ENCODE assay signal across 12 mouse cellular contexts in the genomic region with DNA sequence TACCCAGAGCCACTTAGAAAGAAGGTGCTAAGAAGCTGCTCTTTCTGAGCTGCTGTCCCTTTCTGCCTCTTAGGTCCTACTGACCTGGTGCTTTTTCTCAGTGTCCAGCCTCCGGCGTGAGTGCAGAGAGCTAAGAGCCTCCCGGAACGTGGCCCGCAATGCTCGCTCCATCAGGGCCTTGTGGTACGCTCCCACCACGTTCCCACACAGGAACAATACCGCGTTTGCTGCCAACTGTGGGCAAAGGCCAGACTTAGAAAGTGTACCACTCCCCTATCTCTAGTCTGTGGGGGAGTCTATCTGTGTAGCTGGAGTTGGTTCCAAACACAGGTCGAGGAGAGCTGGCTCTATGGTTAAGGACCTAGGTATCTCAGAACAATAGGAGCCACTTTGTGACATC. TPM values are rescaled to one million over a fixed set of nuclear protein-coding genes. Genes with fewer than 3 reads are reported as not detected.
DNase-seq lines count a peak whose midpoint lies in the region; ATAC-seq lines count a peak whose summit lies in the region.
"Had no signal": no experiment of that assay in that cellular context is flagged by ENCODE, and none has a peak within 500 bp of the region (broad histone marks: within the 10 kb centered on the region; RNA-seq: fewer than 3 reads in every experiment).

No protein-coding gene starts in this region.

- no peak overlapping the region for H3K27ac ChIP-seq in heart, embryonic 14.5 days (replicated peaks in 1 of 2; ENCODE audit: control insufficient read depth in 1 of 2, insufficient read depth in 1 of 2, low read depth in 2 of 2, low read length in 2 of 2)
- H3K27ac ChIP-seq in embryonic facial prominence, embryonic 10.5 days (replicated peaks), result 0 out of 2 replicates have a peak overlapping the region, but pooled peaks have one; percentile 45
- H3K27ac ChIP-seq: kidney, postnatal 0 days; liver, embryonic 14.5 days had no signal

- H3K9ac ChIP-seq in heart, embryonic 14.5 days (ENCODE audit: low read length), result no peak overlapping the region
- H3K9ac ChIP-seq: liver, embryonic 14.5 days had no signal

- H3K9me3 ChIP-seq in heart, embryonic 14.5 days (ENCODE audit: control insufficient read depth, low read length), result no peaks in the 10 kb centered on the region
- H3K9me3 ChIP-seq in embryonic facial prominence, embryonic 10.5 days, result no peaks in the 10 kb centered on the region

- peaks cover 11 to 13% of the 10 kb centered on the region in 2 experiments; a peak in 3 of 4 replicates for H3K4me1 ChIP-seq in heart, embryonic 14.5 days (ENCODE audit: control insufficient read depth in 2 of 2, insufficient read depth in 2 of 2, low read length in 2 of 2)
- peaks cover 54% of the 10 kb centered on the region for H3K4me1 ChIP-seq in embryonic facial prominence, embryonic 10.5 days

- DNase-seq in heart, postnatal 36 days, result no peak
- DNase-seq in lung, postnatal 10 days, result peak; percentile 5
- no peak for DNase-seq in lung, postnatal 36 days
- DNase-seq in embryonic facial prominence, embryonic 10.5 days (ENCODE audit: low spot score), result no peak
- peak; percentile 10 to 13 for DNase-seq in gastrocnemius, postnatal 4 days (ENCODE audit: low spot score in 2 of 2)

- ATAC-seq in heart, embryonic 14.5 days (ENCODE audit: insufficient number of reproducible peaks, insufficient read depth, low FRiP score, low read depth), result no peak
- ATAC-seq in granulocyte monocyte progenitor cell, adult 5-6 weeks (replicated peaks; ENCODE audit: poor library complexity, severe bottlenecking), result no peak

- 0 out of 2 replicates have a peak overlapping the region, but pooled peaks have one; percentile 24 for H3K4me2 ChIP-seq in heart, embryonic 14.5 days (ENCODE audit: low read length)

- peaks cover 22% of the 10 kb centered on the region for H3K36me3 ChIP-seq in heart, embryonic 14.5 days (ENCODE audit: control insufficient read depth, insufficient read depth, low read length)
- H3K36me3 ChIP-seq in embryonic facial prominence, embryonic 10.5 days (replicated peaks), result peaks cover 13% of the 10 kb centered on the region

- peaks cover 32% of the 10 kb centered on the region for H3K27me3 ChIP-seq in heart, embryonic 14.5 days (ENCODE audit: control insufficient read depth, insufficient read depth, low read length)
- H3K27me3 ChIP-seq in embryonic facial prominence, embryonic 10.5 days (replicated peaks; ENCODE audit: low read depth, poor library complexity, severe bottlenecking), result peaks cover 62% of the 10 kb centered on the region

- 82% methylated on average over 11 of the region's 11 CpGs for WGBS in heart, embryonic 14.5 days
- 83% methylated on average over 11 of the region's 11 CpGs for WGBS in embryonic facial prominence, embryonic 10.5 days

- intact Hi-C loops in heart, postnatal 36 days (cut with DNase I), result loop anchor here (1.0 to 2.0 kb wide), 3 partner anchors 43 to 138 kb away; a partner anchor contains a TSS

- H3K4me3 ChIP-seq in heart, embryonic 14.5 days (ENCODE audit: control insufficient read depth in 1 of 2, insufficient read depth in 1 of 2, low read depth in 1 of 2, low read length in 2 of 2), result no peak overlapping the region
- peak overlapping the region; percentile 41; the same call in 1 of the 2 replicates for H3K4me3 ChIP-seq in embryonic facial prominence, embryonic 10.5 days

RNA-seq across cellular contexts. Expression of a gene that starts 3.2 kb away (rescaled TPM):
- polyA plus RNA-seq in heart, embryonic 14.5 days (2014; fragmentation: Nextera tagmentation; extraction: Ambion mirVana), result 14.8 and 17.7 TPM in 2 replicates
- total RNA-seq in heart, postnatal 36 days (2021), result 10 to 100 TPM; 18.0 to 21.0 TPM
- polyA plus RNA-seq in embryonic facial prominence, embryonic 10.5 days (2016; fragmentation: Nextera tagmentation; extraction: Ambion mirVana), result 10.7 and 11.4 TPM in 2 replicates
- total RNA-seq in gastrocnemius, postnatal 4 days (2021), result 10 to 100 TPM in 1 of 2 experiments, 1 to 10 TPM in 1; 9.2 to 11.3 TPM
- not detected in 2 replicates for total RNA-seq in granulocyte monocyte progenitor cell, adult 5-6 weeks (2014; fragmentation: Nextera tagmentation)
- total RNA-seq in granulocyte monocyte progenitor cell, adult 5-6 weeks (2017), result not detected in 2 replicates
- total RNA-seq: megakaryocyte-erythroid progenitor cell, adult 5-6 weeks had no signal

RNA-seq across cellular contexts. Expression of a gene that starts 7.9 kb away (rescaled TPM):
- polyA plus RNA-seq in heart, embryonic 14.5 days (2014; fragmentation: Nextera tagmentation; extraction: Ambion mirVana), result 13.6 and 16.1 TPM in 2 replicates
- total RNA-seq in heart, postnatal 36 days (2021), result 1 to 10 TPM; 3.0 to 5.1 TPM
- 21.4 and 24.1 TPM in 2 replicates for polyA plus RNA-seq in embryonic facial prominence, embryonic 10.5 days (2016; fragmentation: Nextera tagmentation; extraction: Ambion mirVana)
- total RNA-seq in gastrocnemius, postnatal 4 days (2021), result 10 to 100 TPM in 1 of 2 experiments, 1 to 10 TPM in 1; 9.4 to 10.7 TPM
- total RNA-seq in granulocyte monocyte progenitor cell, adult 5-6 weeks (2014; fragmentation: Nextera tagmentation), result 104 and 157 TPM in 2 replicates
- 40.9 and 42.4 TPM in 2 replicates for total RNA-seq in granulocyte monocyte progenitor cell, adult 5-6 weeks (2017)

RNA-seq across cellular contexts. Expression of a gene that starts 15.0 kb away (rescaled TPM):
- 0.28 and 0.62 TPM in 2 replicates for polyA plus RNA-seq in heart, embryonic 14.5 days (2014; fragmentation: Nextera tagmentation; extraction: Ambion mirVana)
- under 1 TPM in 1 of 2 experiments, not detected in 1; 0.24 TPM for total RNA-seq in heart, postnatal 36 days (2021)
- 0.10 and 0.35 TPM in 2 replicates for polyA plus RNA-seq in embryonic facial prominence, embryonic 10.5 days (2016; fragmentation: Nextera tagmentation; extraction: Ambion mirVana)
- under 1 TPM; 0.49 to 0.64 TPM for total RNA-seq in gastrocnemius, postnatal 4 days (2021)
- 19.4 and 23.3 TPM in 2 replicates for total RNA-seq in granulocyte monocyte progenitor cell, adult 5-6 weeks (2014; fragmentation: Nextera tagmentation)
- 19.8 and 25.8 TPM in 2 replicates for total RNA-seq in granulocyte monocyte progenitor cell, adult 5-6 weeks (2017)

RNA-seq across cellular contexts. Expression of a gene that starts 19.5 kb away (rescaled TPM):
- polyA plus RNA-seq in heart, embryonic 14.5 days (2014; fragmentation: Nextera tagmentation; extraction: Ambion mirVana), result 0.24 and 0.27 TPM in 2 replicates
- total RNA-seq in heart, postnatal 36 days (2021), result under 1 TPM in 1 of 2 experiments, not detected in 1; 0.19 TPM
- 0.13 and 0.39 TPM in 2 replicates for polyA plus RNA-seq in embryonic facial prominence, embryonic 10.5 days (2016; fragmentation: Nextera tagmentation; extraction: Ambion mirVana)
- under 1 TPM; 0.13 to 0.20 TPM for total RNA-seq in gastrocnemius, postnatal 4 days (2021)
- 0.56 and 2.1 TPM in 2 replicates for total RNA-seq in granulocyte monocyte progenitor cell, adult 5-6 weeks (2014; fragmentation: Nextera tagmentation)
- total RNA-seq in granulocyte monocyte progenitor cell, adult 5-6 weeks (2017), result 0.34 TPM in 1 of 2 replicates, not detected in the other

RNA-seq across cellular contexts. Expression of a gene that starts 22.5 kb away (rescaled TPM):
- 1.5 and 1.6 TPM in 2 replicates for polyA plus RNA-seq in heart, embryonic 14.5 days (2014; fragmentation: Nextera tagmentation; extraction: Ambion mirVana)
- 1 to 10 TPM in 1 of 2 experiments, under 1 TPM in 1; 0.64 to 1.6 TPM for total RNA-seq in heart, postnatal 36 days (2021)
- 0.16 TPM in 1 of 2 replicates, not detected in the other for polyA plus RNA-seq in embryonic facial prominence, embryonic 10.5 days (2016; fragmentation: Nextera tagmentation; extraction: Ambion mirVana)
- total RNA-seq in gastrocnemius, postnatal 4 days (2021), result under 1 TPM in 1 of 2 experiments, not detected in 1; 0.36 TPM
- not detected in 2 replicates for total RNA-seq in granulocyte monocyte progenitor cell, adult 5-6 weeks (2014; fragmentation: Nextera tagmentation)
- not detected in 2 replicates for total RNA-seq in granulocyte monocyte progenitor cell, adult 5-6 weeks (2017)
- total RNA-seq: megakaryocyte-erythroid progenitor cell, adult 5-6 weeks had no signal
- polyA plus RNA-seq: neural tube, embryonic 14.5 days; testis, adult 2 months had no signal

Comparison
In these comparisons a context has a peak if more than half of its experiments do, and no peak if none do; other contexts are left out.
1. DNase-seq: peak in lung, postnatal 10 days (single experiment) and gastrocnemius, postnatal 4 days (2 of 2); none in heart, postnatal 36 days (0 of 2), lung, postnatal 36 days (single experiment) and embryonic facial prominence, embryonic 10.5 days (single experiment).
2. RNA of a gene that starts 3.2 kb away (total RNA-seq): 18.0 to 21.0 TPM in heart, postnatal 36 days and 9.2 to 11.3 TPM in gastrocnemius, postnatal 4 days; not detected in granulocyte monocyte progenitor cell, adult 5-6 weeks; every median in the first group is over 10 times any median in the second.
3. RNA of a gene that starts 15.0 kb away (total RNA-seq): 19.4 to 25.8 TPM in granulocyte monocyte progenitor cell, adult 5-6 weeks; 0.49 to 0.64 TPM in gastrocnemius, postnatal 4 days and 0.24 TPM in heart, postnatal 36 days; every median in the first group is over 10 times any median in the second.